Comparison of ENCODE assay signal across 35 mouse cellular contexts in the genomic region with DNA sequence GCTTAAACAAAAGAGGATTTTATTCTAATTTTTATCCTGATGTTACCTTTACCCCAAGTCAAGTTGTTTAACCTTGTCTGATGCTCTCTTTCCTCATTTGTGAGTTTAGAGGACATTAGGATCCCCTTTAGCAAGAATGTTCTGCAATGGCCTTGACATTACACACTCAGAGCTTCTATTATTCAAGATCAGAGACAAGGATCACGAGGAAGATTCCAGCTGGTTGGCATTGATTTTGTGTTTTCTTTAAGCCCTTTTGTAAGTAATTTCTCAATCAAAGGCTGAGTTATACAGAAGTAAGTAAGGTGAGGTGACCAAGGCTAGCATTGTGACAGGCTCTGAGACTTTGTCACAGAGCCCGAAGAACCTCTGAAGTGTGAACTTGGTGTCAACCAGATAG.
"Had no signal": no experiment of that assay in that cellular context is flagged by ENCODE, and none has a peak within 500 bp of the region (broad histone marks: within the 10 kb centered on the region; RNA-seq: fewer than 3 reads in every experiment).

No protein-coding gene starts in this region.

- H3K4me1 ChIP-seq: heart, embryonic 12.5 days; heart, embryonic 13.5 days; heart, embryonic 15.5 days; hindbrain, embryonic 10.5 days; hindbrain, embryonic 12.5 days; hindbrain, embryonic 13.5 days; hindbrain, embryonic 15.5 days; intestine, embryonic 15.5 days; kidney, embryonic 15.5 days had no signal

- H3K36me3 ChIP-seq: heart, embryonic 12.5 days; heart, embryonic 13.5 days; heart, embryonic 15.5 days; hindbrain, embryonic 10.5 days; hindbrain, embryonic 12.5 days; hindbrain, embryonic 13.5 days; hindbrain, embryonic 15.5 days; intestine, embryonic 15.5 days; kidney, embryonic 15.5 days had no signal

- ATAC-seq: hindbrain, embryonic 16.5 days; hindbrain, postnatal 0 days; inflammation-experienced regulatory T-cells, adult 6 months; intestine, embryonic 15.5 days; intestine, embryonic 16.5 days; intestine, postnatal 0 days had no signal

- DNase-seq: heart, postnatal 10 days; heart, postnatal 14 days; heart, postnatal 36 days; heart, postnatal 4 days; kidney, adult 11 months; kidney, adult 18-20 months; kidney, adult 2 months; kidney, adult 8-10 months; kidney, adult 9 months; kidney, postnatal 10 days; kidney, postnatal 14 days; kidney, postnatal 25 days; kidney, postnatal 36 days; kidney, postnatal 4 days; layer of hippocampus, adult 9-11 months; layer of hippocampus, postnatal 36 days had no signal

- H3K4me2 ChIP-seq: heart, embryonic 11.5 days; heart, embryonic 12.5 days; heart, embryonic 13.5 days; heart, embryonic 15.5 days; hindbrain, embryonic 12.5 days; hindbrain, embryonic 13.5 days; hindbrain, embryonic 14.5 days; hindbrain, embryonic 15.5 days; intestine, embryonic 15.5 days; kidney, embryonic 15.5 days had no signal

- H3K9me3 ChIP-seq: heart, embryonic 12.5 days; heart, embryonic 13.5 days; heart, embryonic 15.5 days; hindbrain, embryonic 10.5 days; hindbrain, embryonic 12.5 days; hindbrain, embryonic 13.5 days; hindbrain, embryonic 15.5 days; intestine, embryonic 15.5 days; kidney, embryonic 15.5 days had no signal

- H3K9ac ChIP-seq: heart, embryonic 12.5 days; heart, embryonic 13.5 days; heart, embryonic 15.5 days; hindbrain, embryonic 12.5 days; hindbrain, embryonic 13.5 days; hindbrain, embryonic 14.5 days; hindbrain, embryonic 15.5 days; intestine, embryonic 15.5 days; kidney, embryonic 15.5 days had no signal

- H3K27me3 ChIP-seq: heart, embryonic 12.5 days; heart, embryonic 13.5 days; heart, embryonic 15.5 days; hindbrain, embryonic 12.5 days; hindbrain, embryonic 13.5 days; hindbrain, embryonic 15.5 days; intestine, embryonic 15.5 days; kidney, embryonic 15.5 days had no signal

- H3K27ac ChIP-seq: heart, embryonic 13.5 days; heart, embryonic 15.5 days; hindbrain, embryonic 10.5 days; hindbrain, embryonic 12.5 days; hindbrain, embryonic 13.5 days; hindbrain, embryonic 14.5 days; hindbrain, embryonic 15.5 days; hindbrain, postnatal 0 days; intestine, embryonic 15.5 days; kidney, embryonic 15.5 days; kidney, postnatal 0 days; layer of hippocampus, adult 2 months; left cerebral cortex, adult 2 months had no signal

- H3K4me3 ChIP-seq: heart, embryonic 12.5 days; heart, embryonic 13.5 days; heart, embryonic 15.5 days; hindbrain, embryonic 10.5 days; hindbrain, embryonic 12.5 days; hindbrain, embryonic 13.5 days; hindbrain, embryonic 15.5 days; intestine, embryonic 15.5 days; kidney, embryonic 15.5 days; layer of hippocampus, adult 2 months; left cerebral cortex, adult 2 months had no signal
